Mouse (Mus musculus): Measurements from ENCODE around the gene Crx.

Crx gene

DNA sequence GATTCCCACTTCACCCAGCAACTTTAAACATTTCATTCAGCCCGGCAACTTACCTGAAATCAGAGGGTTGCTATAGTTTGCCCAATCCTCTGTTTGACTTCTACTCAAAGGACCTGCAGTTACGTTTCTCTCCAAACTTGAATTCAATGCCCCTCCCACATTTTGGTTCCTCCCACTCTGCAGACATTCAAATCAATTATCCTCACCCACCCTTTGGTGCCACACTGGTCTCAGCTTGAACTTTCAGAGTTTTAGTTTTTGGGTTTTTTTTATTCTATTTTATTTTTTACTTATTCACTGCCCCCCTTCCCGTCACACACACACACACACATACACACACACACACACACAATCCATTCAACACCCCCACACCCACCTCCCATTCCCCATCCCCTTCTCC lies 40.2 kb downstream of the Crx start, which contains the start of gene Obox6:
Gene Obox6 (minus strand): TSS at position 101 of the 400 bp plus-strand sequence.
- no peak for DNase-seq

Data from cerebellum, adult 9-10 months (tissue).